Mouse (Mus musculus) embryonic facial prominence, embryonic 13.5 days (tissue): Measurements from ENCODE around the gene Ctnnal1. TPM values are rescaled to one million over a fixed set of nuclear protein-coding genes. Genes with fewer than 3 reads are reported as not detected.

Experiments
- ATAC-seq: fragments of 200-750 bp; cut with Nextera tagmentation; 2 replicates; pipeline ENCODE4 v1.8.0; 2017; ENCODE audit warnings: low read depth; ENCODE audit not compliant: insufficient number of reproducible peaks, insufficient read depth, low FRiP score, low TSS enrichment
- H3K27ac ChIP-seq: fragments of 300-500 bp; sonication (generic); 2 replicates; pipeline ENCODE4 v1.5.1; 2015; ENCODE audit warnings: moderate library complexity, mild to moderate bottlenecking, inconsistent platforms
- H3K27me3 ChIP-seq: fragments of 300-500 bp; sonication (generic); 2 replicates; pipeline ENCODE4 v1.6.1; 2015; ENCODE audit warnings: mild to moderate bottlenecking, inconsistent platforms
- H3K36me3 ChIP-seq: fragments of 300-500 bp; sonication (generic); 2 replicates; pipeline ENCODE4 v1.6.1; 2015; ENCODE audit warnings: mild to moderate bottlenecking, inconsistent platforms
- H3K4me1 ChIP-seq: fragments of 300-500 bp; sonication (generic); 2 replicates; pipeline ENCODE4 v1.6.1; 2015; ENCODE audit warnings: inconsistent platforms
- H3K4me2 ChIP-seq: fragments of 300-500 bp; sonication (generic); 2 replicates; pipeline ENCODE4 v1.6.1; 2015; ENCODE audit warnings: moderate library complexity, mild to moderate bottlenecking, inconsistent platforms
- H3K4me3 ChIP-seq: fragments of 300-500 bp; sonication (generic); 2 replicates; pipeline ENCODE4 v1.5.1; 2015; ENCODE audit warnings: mild to moderate bottlenecking, inconsistent platforms
- H3K9ac ChIP-seq: fragments of 300-500 bp; sonication (generic); 2 replicates; pipeline ENCODE4 v1.6.1; 2015; ENCODE audit warnings: mild to moderate bottlenecking, inconsistent platforms
- H3K9me3 ChIP-seq: fragments of 300-500 bp; sonication (generic); 2 replicates; pipeline ENCODE4 v1.6.1; 2016; ENCODE audit warnings: inconsistent platforms
- WGBS: fragments of 180-500 bp; shearing (Covaris S2); methylation state at CpG from one replicate; pipeline ENCODE4 v1.1.7; 2015; ENCODE audit warnings: mixed read lengths; 5-methylcytosine and 5-hydroxymethylcytosine counted together
- microRNA counts: library from miRNA; unstranded; fragments of <30 nt; microRNA quantifications from one replicate; lab custom pipeline; 2016
- microRNA-seq: library from miRNA; unstranded; fragments of <30 nt; microRNA quantifications from one replicate; pipeline ENCODE4, GENCODE M21; 2016
- polyA plus RNA-seq: library from polyadenylated mRNA; unstranded; fragments of >200 nt; fragmentation: Nextera tagmentation; extraction: Ambion mirVana; gene quantifications from 2 replicates; pipeline ENCODE4 v1.2.1, GENCODE M21; 2015

The Ctnnal1 gene
- polyA plus RNA-seq, 1 experiment from 2014 or later, result 27.7 TPM

GRCm38 (mm10) chr4:56801907-56802668, 62.9 kb downstream of the Ctnnal1 start, which contains the start of the genes Elp1 and Fam206a:
Gene Elp1 (minus strand): TSS chr4:56802331.
Gene Fam206a (plus strand): TSS chr4:56802345.
- Histone ChIP-seq H3K27ac (peak within 1 kb of the TSS; percentile 80), H3K27me3 (no peaks in the 10 kb centered on the region), H3K4me2 (peak within 1 kb of the TSS; percentile 84), H3K9me3 (no peaks in the 10 kb centered on the region), H3K4me3 (peak within 1 kb of the TSS; percentile 94), H3K9ac (peak within 1 kb of the TSS; percentile 97), H3K4me1 (peaks cover 26% of the 10 kb centered on the region), H3K36me3 (peaks cover 53% of the 10 kb centered on the region)
- WGBS, result under 1% methylated on average over 72 of the region's 72 CpGs
- peak; percentile 93 for ATAC-seq

- H3K4me3 ChIP-seq, result no peak overlapping the region
- no peak for ATAC-seq
- H3K4me1 ChIP-seq, result no peaks in the 10 kb centered on the region
- H3K4me2 ChIP-seq, result no peak overlapping the region
- H3K27ac ChIP-seq, result no peak overlapping the region
- H3K36me3 ChIP-seq, result peaks cover 90% of the 10 kb centered on the region
- no peak overlapping the region for H3K9ac ChIP-seq
- H3K9me3 ChIP-seq, result no peaks in the 10 kb centered on the region
- no peaks in the 10 kb centered on the region for H3K27me3 ChIP-seq
- WGBS, result 39% methylated on average over 1 of the region's 1 CpGs
Measured at GRCm38 (mm10) chr4:56791373-56791772, 73.6 kb downstream of the Ctnnal1 start.

- Histone ChIP-seq H3K27ac (no peak overlapping the region), H3K4me3 (no peak overlapping the region), H3K9ac (no peak overlapping the region), H3K36me3 (peaks cover 89% of the 10 kb centered on the region), H3K9me3 (no peaks in the 10 kb centered on the region), H3K4me2 (no peak overlapping the region), H3K4me1 (no peaks in the 10 kb centered on the region), H3K27me3 (no peaks in the 10 kb centered on the region)
- WGBS, result 63% methylated on average over 1 of the region's 1 CpGs
- no peak for ATAC-seq
Measured at GRCm38 (mm10) chr4:56771065-56771464, 93.9 kb downstream of the Ctnnal1 start.

- no peak for ATAC-seq
- Histone ChIP-seq H3K4me3 (no peak overlapping the region), H3K9me3 (no peaks in the 10 kb centered on the region), H3K9ac (no peak overlapping the region), H3K27ac (no peak overlapping the region), H3K4me1 (no peaks in the 10 kb centered on the region), H3K36me3 (peaks cover 95% of the 10 kb centered on the region), H3K4me2 (no peak overlapping the region), H3K27me3 (no peaks in the 10 kb centered on the region)
- 94% methylated on average over 7 of the region's 7 CpGs for WGBS
Measured at GRCm38 (mm10) chr4:56768913-56769312, 96.1 kb downstream of the Ctnnal1 start.

GRCm38 (mm10) chr4:56767861-56768284, 97.1 kb downstream of the Ctnnal1 start:
- no peak overlapping the region for H3K9ac ChIP-seq
- H3K4me1 ChIP-seq, result no peaks in the 10 kb centered on the region
- no peak overlapping the region for H3K27ac ChIP-seq
- WGBS, result 67% methylated on average over 5 of the region's 5 CpGs
- ATAC-seq, result no peak
- no peaks in the 10 kb centered on the region for H3K9me3 ChIP-seq
- peaks cover 94% of the 10 kb centered on the region for H3K36me3 ChIP-seq
- H3K27me3 ChIP-seq, result no peaks in the 10 kb centered on the region
- H3K4me3 ChIP-seq, result no peak overlapping the region
- H3K4me2 ChIP-seq, result no peak overlapping the region

MicroRNAs encoded within 50 kb of the gene (microRNA counts, 519-probe panel; counts per million panel counts)
- 3,397 counts per million, percentile 78 among the panel's probes with 10 or more counts for microRNA mmu-miR-32 (lab: Ali Mortazavi, UCI)

Small RNA genes within 50 kb of the gene (microRNA-seq; reads per million reads assigned to microRNA genes)
- gene Mir32, result 262 reads per million, percentile 65 among the genes with 10 or more reads in this experiment

Other genes with a start within 250 kb of the Ctnnal1 start
- not detected in 2 replicates for gene Gm26657, start 125.1 kb downstream of the Ctnnal1 start, polyA plus RNA-seq
- gene Actl7b, start 123.7 kb downstream of the Ctnnal1 start, polyA plus RNA-seq, result not detected in 2 replicates
- not detected in 2 replicates for gene Actl7a, start 121.8 kb downstream of the Ctnnal1 start, polyA plus RNA-seq
- gene Elp1, start 62.9 kb downstream of the Ctnnal1 start, polyA plus RNA-seq, result 52.2 and 54.4 TPM in 2 replicates
- gene Fam206a, start 62.8 kb downstream of the Ctnnal1 start, polyA plus RNA-seq, result 20.7 and 21.2 TPM in 2 replicates
- gene Tmem245, start 82.2 kb upstream of the Ctnnal1 start, polyA plus RNA-seq, result 9.9 and 11.2 TPM in 2 replicates
- 3.1 and 4.5 TPM in 2 replicates for gene Frrs1l, start 125.2 kb upstream of the Ctnnal1 start, polyA plus RNA-seq